ENCODE assay signal across 8 mouse cellular contexts in genomic region chr2:74063777-74064176, GRCm38 (mm10).
DNase-seq lines count a peak whose midpoint lies in the region; ATAC-seq and TF ChIP-seq lines count a peak whose summit lies in the region.

No protein-coding gene starts in this region.

- no peak for ATAC-seq in lung, embryonic 14.5 days (ENCODE audit: insufficient read depth)
- ATAC-seq in forebrain, embryonic 12.5 days (ENCODE audit: low FRiP score), result peak; percentile 78; the same call in 1 of the 2 replicates

- no peak for TF ChIP-seq CTCF in lung, embryonic 14.5 days (IDR thresholded peaks at IDR 0.05; ENCODE audit: low read depth)
- no peak for TF ChIP-seq CTCF in left cerebral cortex, adult 2 months (IDR thresholded peaks at IDR 0.05)

- no peaks in the 10 kb centered on the region for H3K9me3 ChIP-seq in lung, embryonic 14.5 days (ENCODE audit: low read depth, low read length)
- H3K9me3 ChIP-seq in forebrain, embryonic 12.5 days, result no peaks in the 10 kb centered on the region

- H3K9ac ChIP-seq in lung, embryonic 14.5 days, result no peak overlapping the region
- no peak overlapping the region for H3K9ac ChIP-seq in forebrain, embryonic 12.5 days

- H3K36me3 ChIP-seq in lung, embryonic 14.5 days (ENCODE audit: insufficient read depth), result no peaks in the 10 kb centered on the region
- H3K36me3 ChIP-seq in forebrain, embryonic 12.5 days (replicated peaks), result no peaks in the 10 kb centered on the region

- H3K27me3 ChIP-seq in lung, embryonic 14.5 days (ENCODE audit: insufficient read depth, low read length), result no peaks in the 10 kb centered on the region
- H3K27me3 ChIP-seq in forebrain, embryonic 12.5 days, result peaks cover 25% of the 10 kb centered on the region

- WGBS in lung, embryonic 14.5 days, result 67% methylated on average over 15 of the region's 15 CpGs
- WGBS in forebrain, embryonic 12.5 days, result 49% methylated on average over 15 of the region's 15 CpGs

- H3K4me3 ChIP-seq in lung, embryonic 14.5 days (ENCODE audit: low read depth, low read length), result no peak overlapping the region
- H3K4me3 ChIP-seq in forebrain, embryonic 12.5 days (replicated peaks), result no peak overlapping the region; the same call in 1 of the 2 replicates
- H3K4me3 ChIP-seq in left cerebral cortex, adult 2 months, result peak overlapping the region; percentile 31

- H3K4me1 ChIP-seq in lung, embryonic 14.5 days (ENCODE audit: insufficient read depth), result no peaks in the 10 kb centered on the region
- peaks cover 18% of the 10 kb centered on the region for H3K4me1 ChIP-seq in forebrain, embryonic 12.5 days

- DNase-seq in lung, embryonic 14.5 days, result peak; percentile 48
- no peak for DNase-seq in lung, adult 18-20 months
- DNase-seq in left cerebral cortex, adult 2 months (ENCODE audit: extremely low spot score in 1 of 2, low spot score in 2 of 2), result peak; percentile 11 to 21
- DNase-seq in retina, postnatal 7 days (ENCODE audit: low read depth, low spot score), result peak; percentile 30
- no peak for DNase-seq in yolk sac, embryonic 10.5 days (ENCODE audit: low spot score)
- DNase-seq in embryo, embryonic 10.5 days (ENCODE audit: low spot score), result no peak
- DNase-seq in heart, postnatal 25 days (ENCODE audit: low spot score), result no peak

- no peak overlapping the region for H3K4me2 ChIP-seq in lung, embryonic 14.5 days
- H3K4me2 ChIP-seq in forebrain, embryonic 12.5 days, result peak overlapping the region; percentile 42

- no peak overlapping the region for H3K27ac ChIP-seq in lung, embryonic 14.5 days (ENCODE audit: low read depth)
- H3K27ac ChIP-seq in forebrain, embryonic 12.5 days, result peak overlapping the region; percentile 9; the same call in 1 of the 2 replicates
- no peak overlapping the region for H3K27ac ChIP-seq in left cerebral cortex, adult 2 months

- intact Hi-C loops in left cerebral cortex, adult 2 months (cut with DNase I), result no loop called here
- intact Hi-C loops in heart, postnatal 25 days (cut with DNase I), result no loop called here

Comparison
In these comparisons a context has a peak if more than half of its experiments do, and no peak if none do; other contexts are left out.
1. DNase-seq: peak in lung, embryonic 14.5 days (single experiment), left cerebral cortex, adult 2 months (2 of 2) and retina, postnatal 7 days (single experiment); none in lung, adult 18-20 months (0 of 2), yolk sac, embryonic 10.5 days (single experiment), embryo, embryonic 10.5 days (single experiment) and heart, postnatal 25 days (single experiment).